Mouse (Mus musculus): ENCODE measurements around the gene Aagab. TPM values are rescaled to one million over a fixed set of nuclear protein-coding genes. Genes with fewer than 3 reads are reported as not detected.

Aagab gene
- total RNA-seq, 2 experiments from 2014 or later, result 33.4 to 34.6 TPM

DNA sequence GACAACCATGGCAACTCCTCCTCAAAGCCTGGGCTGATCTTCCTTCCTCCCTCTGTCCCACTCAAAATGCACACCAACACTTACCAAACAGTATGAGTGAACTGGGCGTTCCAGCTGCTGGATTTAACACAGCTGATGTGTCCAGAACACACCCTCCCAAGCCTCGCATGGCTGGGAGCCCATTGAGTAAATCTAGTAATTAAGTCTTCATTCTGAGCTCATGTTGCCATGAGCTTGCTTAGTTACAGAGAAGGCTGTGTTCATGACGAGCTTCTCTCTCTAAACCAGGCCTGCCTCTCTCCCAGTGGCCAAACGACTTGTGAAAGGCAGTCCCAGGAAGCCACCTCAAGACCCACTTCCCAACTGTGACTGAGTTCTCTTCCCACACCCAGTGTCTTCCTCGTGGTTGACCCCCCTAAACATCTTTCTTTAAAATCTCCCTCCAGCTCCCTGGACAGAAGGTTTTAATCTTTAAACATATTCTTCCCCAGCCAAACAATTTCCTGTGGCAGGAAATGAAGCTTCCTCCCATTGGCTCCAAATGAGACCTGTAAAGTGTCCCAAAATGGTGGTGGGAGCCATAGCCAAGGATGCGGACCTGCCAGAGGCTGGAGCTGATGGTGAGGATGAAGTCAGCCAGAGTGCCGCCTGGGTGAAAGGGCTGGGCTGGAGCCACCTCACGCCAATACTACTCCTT lies 70.5 kb downstream of the Aagab start:
- no peak for DNase-seq

DNA sequence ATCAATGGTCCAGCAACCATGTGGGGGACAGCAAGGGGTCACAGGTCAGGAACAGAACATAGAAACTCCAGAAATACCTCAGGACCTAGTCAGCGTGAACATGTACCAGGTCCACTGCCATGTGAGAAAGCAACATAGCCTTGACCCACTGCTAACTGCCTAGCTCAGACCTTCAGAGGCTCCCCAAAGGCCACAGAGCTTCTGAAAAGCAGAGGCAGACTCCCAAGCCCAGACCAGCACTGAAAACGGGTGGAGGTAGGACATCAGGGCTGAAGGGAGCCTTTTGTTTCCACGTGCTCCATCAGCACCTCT lies 71.0 kb downstream of the Aagab start:
- peak; percentile 34 to 39 for DNase-seq

DNA sequence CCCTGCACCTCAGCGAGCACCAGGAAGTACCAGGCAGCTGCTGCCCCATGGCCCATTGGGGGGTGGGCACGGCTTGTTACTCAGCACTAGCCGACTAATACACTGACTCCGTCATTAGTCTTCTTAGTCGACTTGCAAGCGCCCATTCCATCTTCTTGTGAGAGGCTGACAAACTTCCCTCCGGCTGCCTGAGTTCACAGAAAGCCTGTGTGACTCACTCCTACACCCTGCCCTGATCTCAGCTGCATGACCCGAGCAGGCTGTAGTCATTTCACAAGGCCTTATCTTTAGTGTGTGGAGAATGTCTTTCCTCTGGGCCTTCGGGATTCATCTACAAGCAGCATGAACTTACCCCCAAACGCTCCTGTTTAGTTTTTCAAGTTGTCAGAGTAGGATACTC lies 72.2 kb downstream of the Aagab start:
- peak; percentile 64 to 68 for DNase-seq

DNA sequence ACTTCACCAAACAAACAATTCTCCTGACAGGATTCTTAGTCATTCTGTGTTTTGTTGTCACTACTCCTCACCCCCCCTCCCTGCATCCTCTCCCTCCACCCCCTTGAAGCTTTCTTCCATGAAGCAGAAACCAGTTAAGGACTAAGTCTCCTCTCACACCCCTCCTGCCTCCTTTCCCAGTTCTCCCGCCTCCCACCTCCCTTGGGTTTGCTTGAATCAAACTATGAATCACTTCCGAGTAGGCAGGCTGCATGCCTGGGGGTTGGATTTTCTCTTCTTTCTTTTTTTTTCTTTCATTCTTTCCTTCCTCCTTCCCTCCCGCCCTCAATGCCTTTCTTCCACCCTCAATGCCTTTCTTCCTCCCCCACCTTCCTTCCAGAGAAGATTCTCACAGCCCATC lies 75.2 kb downstream of the Aagab start:
- DNase-seq, result peak; percentile 43 to 49

DNA sequence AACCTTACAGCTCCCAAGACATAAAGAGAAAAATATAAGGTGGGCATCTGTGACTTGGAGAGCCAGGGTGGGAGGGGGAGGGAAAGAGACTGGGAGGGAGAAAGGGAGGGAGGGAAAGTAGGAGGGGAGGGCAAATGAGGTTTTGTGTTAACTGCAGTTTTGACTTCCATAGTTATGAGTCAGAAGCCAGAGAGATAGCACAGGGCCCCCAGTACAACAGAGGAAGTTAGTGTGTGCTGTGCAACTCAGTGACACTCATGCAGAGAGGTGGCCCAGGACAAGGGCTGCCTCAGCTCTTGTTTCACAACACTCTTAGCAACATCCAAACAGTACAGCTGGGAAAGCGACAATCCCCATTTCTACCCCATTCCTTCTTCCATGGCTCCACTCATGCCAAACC lies 75.6 kb downstream of the Aagab start:
- DNase-seq, result peak; percentile 44 to 46

DNA sequence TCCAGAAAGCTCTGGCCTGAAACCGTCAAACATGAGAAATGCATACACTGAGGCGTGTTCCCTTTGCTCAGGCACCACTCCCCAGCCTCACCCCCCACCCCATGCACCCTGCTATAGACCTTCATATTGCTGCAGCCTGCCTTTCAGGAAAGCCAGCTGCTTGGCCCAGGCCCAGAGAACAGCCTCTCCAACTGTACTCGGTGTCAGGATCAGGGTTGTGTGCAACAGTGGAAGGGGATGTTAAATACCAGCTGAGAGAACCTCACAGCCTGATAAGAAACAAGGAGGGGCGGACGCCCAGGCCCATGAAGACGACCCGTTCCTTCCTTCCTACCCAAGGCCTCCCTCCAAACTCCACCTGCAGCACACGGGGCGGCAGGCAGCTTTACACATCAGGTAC lies 79.8 kb downstream of the Aagab start:
- DNase-seq, result no peak

DNA sequence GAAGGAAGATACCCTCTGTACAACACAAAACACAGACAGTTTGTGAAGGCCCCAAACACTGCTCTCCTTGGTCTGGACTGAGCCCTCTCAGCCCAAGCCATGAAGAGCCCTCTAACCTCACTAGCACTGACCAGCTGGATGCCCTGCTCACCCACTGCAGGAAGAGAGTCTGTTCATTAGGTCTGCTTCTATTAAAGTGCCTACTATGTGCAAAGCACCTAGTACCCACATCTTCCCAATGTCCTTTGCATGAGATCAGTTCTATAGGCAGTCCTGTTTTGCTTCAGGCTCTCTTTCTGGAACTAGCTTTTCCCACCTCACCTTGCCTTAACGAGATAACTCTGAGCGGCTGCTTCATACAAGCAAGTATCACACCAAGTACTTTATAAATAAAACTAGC lies 80.5 kb downstream of the Aagab start:
- DNase-seq, result no peak

DNA sequence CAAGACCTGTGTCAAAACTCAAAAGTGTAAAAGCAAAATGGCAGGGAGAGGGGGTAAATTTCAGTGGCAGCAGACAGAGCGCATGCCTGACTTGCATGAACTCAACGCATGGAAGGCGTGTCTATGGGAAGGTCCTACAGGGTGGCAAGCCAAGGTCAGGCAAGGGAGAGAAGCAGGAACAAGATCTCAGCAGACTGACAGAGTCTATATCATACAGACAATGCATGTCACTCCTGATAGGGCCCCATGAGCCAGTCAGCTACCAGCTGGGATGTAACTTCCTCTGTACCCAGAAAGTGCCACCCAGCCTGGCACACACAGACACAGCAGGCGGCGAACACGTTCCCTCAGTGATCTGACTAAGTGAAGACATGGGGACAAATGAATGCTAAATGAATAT lies 81.8 kb downstream of the Aagab start:
- DNase-seq, result no peak

DNA sequence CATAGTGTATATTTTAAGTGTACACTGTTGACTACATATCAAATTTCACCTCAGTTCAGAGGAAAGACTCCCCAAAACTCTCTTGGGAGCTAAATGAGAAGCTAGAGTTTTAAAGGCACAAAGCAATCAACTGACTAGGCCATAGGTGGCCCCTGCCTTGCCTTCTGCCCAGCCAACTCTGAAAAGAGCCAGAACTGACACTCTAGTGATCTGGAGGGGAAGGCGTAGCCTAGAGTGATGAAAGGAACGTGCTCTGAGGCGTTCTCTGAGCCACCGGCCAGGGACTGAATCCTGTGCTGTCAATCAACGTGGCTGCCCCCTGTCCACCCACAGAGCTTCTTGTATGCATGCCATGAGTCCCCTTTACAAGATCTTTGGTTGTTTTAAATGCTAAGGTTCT lies 82.9 kb downstream of the Aagab start:
- DNase-seq, result no peak

DNA sequence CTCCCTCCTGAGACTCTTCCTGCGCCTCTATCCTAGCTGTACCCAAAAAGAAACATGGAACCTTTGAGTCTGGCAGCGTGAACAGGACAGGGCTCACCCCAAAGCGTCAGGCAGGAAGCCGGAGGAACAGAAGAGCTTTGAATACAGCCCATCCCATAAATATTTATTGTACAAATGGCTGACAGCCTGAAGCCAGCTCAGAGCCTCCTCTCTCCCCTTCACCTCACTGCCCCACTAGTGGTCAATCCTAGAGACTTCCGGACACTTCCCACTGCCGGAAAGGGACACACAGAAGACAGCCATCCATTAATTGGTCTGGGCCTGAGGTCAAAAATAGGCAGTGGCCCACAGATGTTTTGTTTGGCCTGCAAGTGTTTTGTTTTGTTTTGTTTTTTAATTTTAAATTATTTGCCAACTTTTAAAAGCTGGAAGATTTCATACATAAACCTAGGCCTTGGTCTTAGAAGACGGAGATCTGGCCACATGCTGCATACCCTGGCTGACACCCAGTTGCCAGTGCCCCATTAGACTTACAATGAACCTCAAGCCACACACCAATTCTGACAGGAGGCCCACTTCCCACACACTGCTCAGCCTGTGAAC lies 85.1 kb downstream of the Aagab start:
- DNase-seq, result no peak

DNA sequence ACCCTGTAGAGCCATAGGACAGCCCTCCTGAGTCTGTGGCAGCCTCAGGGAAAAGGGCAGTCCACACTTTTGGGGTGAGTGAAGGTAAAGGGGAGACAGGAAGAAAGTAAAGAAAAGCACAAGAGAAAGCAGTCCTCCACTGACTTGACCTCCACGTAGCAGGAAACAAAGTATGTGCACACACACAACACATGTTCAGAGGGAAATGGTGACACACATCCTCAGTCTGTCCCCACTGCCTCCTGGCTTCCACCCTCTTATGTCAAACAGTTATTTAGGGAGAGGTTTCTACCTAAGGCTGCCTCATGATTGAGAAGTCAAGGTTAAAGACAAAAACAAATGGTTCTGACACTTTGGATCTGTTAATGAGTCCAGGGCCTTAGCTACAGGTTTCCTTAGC lies 88.1 kb downstream of the Aagab start:
- no peak for DNase-seq

DNA sequence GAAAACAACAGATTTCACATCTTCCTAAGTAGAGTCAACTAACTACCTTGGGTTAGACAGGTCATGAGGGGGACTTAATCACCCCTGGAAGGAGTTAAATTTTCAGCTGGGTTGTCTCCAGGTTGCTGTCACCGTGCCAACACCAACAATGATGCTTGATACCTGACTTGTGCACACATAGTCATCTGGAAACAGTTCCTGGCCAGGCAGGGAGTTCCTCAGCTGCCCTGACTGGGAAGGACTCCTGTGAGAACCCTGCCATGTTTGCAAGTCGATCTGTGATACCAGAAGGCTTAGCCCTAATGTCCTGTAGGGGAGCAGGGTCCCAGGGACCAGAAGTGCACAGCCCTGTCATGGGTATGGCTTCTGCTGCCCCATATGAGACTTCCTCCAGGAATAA lies 89.5 kb downstream of the Aagab start:
- DNase-seq, result no peak

Other genes starting within 250 kb of the Aagab start
- gene Map2k5, start 224.8 kb upstream of the Aagab start, total RNA-seq (2021), result 10 to 100 TPM; 21.2 to 38.2 TPM
- 10 to 100 TPM; 39.5 to 65.7 TPM for gene 2300009A05Rik, start 203.4 kb upstream of the Aagab start, total RNA-seq (2021)
- not detected for gene Iqch, start 167 bp upstream of the Aagab start, total RNA-seq (2021)
- 10 to 100 TPM; 28.6 to 48.3 TPM for gene Smad3, start 155.3 kb downstream of the Aagab start, total RNA-seq (2021)

Measured in adrenal gland, postnatal 36 days (tissue).